Mouse (Mus musculus): ENCODE measurements around the gene Gm5089.

The Gm5089 gene

GRCm38 (mm10) chr14:122426529-122427203, 24.2 kb downstream of the Gm5089 start:
- DNase-seq (ENCODE audit: low spot score), result no peak

GRCm38 (mm10) chr14:122424441-122424840, 26.5 kb downstream of the Gm5089 start:
- DNase-seq (ENCODE audit: low spot score), result no peak

DNA sequence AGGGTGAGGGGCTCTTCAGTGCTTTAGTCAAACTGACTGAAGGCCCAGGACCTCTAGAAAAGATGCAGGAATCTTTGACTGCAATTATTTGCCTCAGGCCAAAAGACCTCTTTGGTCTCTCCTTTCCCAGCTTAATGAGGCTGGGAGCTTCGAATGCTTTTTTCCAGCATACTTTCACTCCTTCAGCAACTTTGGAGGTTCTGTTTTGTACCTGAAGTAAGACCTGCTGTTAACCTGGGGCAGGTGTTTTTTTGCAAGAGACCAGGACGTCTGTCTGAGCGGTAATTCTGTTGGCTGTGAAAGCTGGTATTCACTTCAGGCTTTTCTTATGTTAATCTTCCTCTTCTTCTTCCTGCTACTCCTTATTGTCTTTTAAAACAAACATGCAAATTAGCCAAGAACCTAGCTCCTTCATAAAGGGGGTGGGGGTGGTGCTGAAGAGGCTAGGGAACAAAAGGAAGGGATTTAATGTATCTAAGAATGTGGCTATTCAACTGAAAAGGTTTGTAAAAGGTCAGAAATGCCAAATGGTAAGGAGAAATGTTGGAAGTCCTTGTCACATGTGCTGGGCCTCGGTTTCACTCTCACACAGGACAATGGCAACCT, 34.6 kb downstream of the Gm5089 start:
- DNase-seq (ENCODE audit: low spot score), result no peak

GRCm38 (mm10) chr14:122414786-122415185, 36.1 kb downstream of the Gm5089 start:
- DNase-seq (ENCODE audit: low spot score), result no peak

- no peak for DNase-seq (ENCODE audit: low spot score)
Measured at GRCm38 (mm10) chr14:122413542-122413928, 37.4 kb downstream of the Gm5089 start.

DNA sequence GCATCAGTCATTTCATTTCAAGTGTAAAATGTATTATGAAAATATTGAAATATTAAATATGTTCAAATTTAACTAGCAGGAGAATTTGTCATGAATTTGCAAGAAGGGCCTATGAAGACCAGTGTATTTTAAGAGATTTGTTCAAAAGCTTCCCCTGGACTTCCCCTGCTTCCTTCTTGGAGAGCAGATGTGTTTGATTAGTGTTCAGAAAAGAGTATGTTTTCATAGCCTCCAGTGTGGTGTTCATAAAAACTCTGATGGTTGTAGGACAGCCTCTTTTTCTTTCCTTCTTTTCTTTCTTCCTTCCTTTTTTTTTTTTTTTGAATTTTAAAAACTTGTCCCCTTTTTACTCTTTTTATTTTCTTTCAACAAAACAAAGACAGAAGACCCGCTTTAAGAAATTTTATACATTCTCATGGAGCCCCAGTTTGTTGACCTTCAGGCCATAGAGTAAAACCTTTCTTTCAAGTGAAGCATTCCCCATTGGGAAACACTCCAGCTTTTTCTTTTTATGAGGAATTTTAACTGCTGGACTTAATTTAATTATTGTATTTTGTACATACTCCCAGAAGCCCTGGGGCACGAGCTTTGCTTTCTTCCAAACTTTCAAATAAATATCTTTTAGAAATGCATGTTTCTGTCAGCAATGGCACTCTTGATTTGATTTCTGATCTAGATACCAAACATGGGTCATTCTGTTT, 37.9 kb downstream of the Gm5089 start:
- DNase-seq (ENCODE audit: low spot score), result no peak

DNA sequence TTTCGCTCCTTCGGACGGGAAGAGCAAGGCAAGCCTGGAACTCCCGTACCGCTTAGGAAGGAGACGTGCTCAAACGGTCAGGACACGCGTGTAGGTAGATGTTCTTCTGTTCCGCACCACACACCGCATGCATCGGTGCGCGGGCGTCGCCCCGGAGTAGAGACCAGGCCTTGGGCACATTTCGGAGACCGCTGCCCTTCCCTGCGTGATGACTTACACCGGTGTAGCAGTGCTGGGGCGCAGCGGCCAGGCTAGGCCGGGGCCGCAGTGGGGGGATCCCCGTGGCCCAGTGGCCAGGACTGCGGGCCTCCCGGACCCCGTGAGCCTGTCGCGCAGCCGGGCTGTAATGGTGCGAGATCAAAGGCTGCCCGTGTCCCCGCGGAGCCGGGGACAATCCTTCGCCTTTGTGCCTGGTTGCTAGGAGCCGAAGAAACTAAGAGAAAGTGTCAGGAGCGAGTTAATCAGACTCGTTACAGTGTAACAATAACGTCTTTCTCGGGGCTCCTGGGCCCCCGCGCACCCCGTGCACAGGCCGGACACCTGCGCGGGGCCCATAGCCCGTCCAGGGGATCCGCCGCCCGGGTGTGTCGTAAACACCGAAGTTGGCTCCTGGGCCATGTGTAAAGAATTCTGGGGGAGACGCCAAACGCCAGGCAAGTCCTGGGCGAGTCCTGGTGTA, 44.2 kb downstream of the Gm5089 start:
- no peak for DNase-seq (ENCODE audit: low spot score)

DNA sequence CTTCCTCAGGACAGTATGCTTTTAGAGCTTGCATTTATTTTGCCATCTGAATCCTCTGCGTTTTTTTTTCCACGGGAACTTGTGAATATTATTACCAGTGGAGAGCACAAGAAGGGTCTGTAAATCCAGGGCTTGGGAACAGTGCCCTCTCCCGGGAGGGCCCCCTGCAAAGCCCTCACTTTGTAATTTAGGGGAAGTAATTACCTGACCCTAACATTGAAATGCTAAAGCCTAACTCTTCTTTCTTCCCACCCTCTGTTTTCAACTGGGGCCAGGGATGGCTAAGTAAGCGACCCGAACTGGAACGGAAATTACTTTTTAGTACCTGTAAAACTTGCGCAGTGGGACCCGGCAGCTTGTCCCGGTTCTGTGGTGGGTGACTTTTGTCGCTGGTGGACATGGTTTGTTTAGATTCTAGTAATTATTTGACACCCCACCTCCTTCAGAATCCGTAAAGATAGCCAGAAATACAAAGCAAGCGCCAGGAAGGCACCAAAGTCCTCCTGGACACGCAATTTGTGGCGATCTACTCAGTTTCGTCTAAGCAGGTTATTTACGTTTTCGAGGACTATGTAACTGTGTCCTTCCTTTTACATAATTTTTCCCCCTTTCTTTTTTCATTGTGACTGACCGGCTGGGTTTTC, 44.9 kb downstream of the Gm5089 start:
- DNase-seq (ENCODE audit: low spot score), result no peak

- DNase-seq (ENCODE audit: low spot score), result no peak
Measured at GRCm38 (mm10) chr14:122405236-122405635, 45.7 kb downstream of the Gm5089 start.

DNA sequence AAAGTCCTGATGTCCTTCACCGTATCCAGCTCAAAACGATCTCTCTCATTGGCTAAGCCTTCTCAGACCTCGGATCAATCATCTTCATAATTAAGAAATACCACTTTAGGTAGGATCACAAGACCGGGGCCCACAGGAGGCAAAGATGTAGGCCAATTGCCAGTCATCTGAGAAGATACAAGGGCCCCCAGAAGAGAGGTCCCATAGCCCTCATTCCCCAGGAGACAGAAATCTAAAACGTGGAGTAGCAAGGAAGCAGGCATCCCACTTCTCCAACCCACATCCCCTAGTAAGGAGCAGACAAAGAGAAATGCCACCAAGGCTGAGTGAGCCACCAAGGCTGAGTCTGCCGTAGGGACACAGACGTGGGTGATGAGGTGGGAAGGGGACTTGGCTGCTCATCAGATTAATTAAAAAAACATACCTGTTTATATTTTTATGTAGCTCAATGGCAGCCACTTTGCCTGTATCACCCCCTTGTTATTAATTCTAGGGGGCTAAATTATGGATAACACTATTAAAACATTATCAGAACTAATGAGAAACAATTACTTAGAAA, 46.2 kb downstream of the Gm5089 start:
- DNase-seq (ENCODE audit: low spot score), result no peak

GRCm38 (mm10) chr14:122403422-122403940, 47.4 kb downstream of the Gm5089 start:
- DNase-seq (ENCODE audit: low spot score), result no peak

- no peak for DNase-seq (ENCODE audit: low spot score)
Measured at GRCm38 (mm10) chr14:122402716-122403258, 48.1 kb downstream of the Gm5089 start.

GRCm38 (mm10) chr14:122401886-122402285, 49.0 kb downstream of the Gm5089 start:
- DNase-seq (ENCODE audit: low spot score), result no peak

DNA sequence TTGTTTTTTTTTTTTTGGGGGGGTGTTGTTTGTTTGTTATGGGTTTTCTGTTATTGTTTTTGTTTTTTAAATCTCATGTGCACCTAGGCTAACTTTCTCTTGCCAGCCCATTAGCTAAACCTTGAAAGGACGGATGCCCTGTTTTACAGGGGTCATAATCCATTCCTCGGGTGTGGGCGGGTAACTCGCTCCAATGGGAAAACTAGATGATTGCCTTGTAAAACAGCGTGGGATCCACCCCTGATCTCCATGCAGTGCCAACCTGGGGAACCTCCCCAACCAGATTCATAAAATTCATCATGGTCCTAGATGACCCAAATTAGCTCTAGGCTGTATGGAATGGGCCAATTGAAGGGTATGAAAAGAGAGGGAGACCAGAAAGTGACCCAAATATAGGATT, 51.0 kb downstream of the Gm5089 start:
- DNase-seq (ENCODE audit: low spot score), result no peak

GRCm38 (mm10) chr14:122398676-122399075, 52.2 kb downstream of the Gm5089 start:
- DNase-seq (ENCODE audit: low spot score), result no peak

DNA sequence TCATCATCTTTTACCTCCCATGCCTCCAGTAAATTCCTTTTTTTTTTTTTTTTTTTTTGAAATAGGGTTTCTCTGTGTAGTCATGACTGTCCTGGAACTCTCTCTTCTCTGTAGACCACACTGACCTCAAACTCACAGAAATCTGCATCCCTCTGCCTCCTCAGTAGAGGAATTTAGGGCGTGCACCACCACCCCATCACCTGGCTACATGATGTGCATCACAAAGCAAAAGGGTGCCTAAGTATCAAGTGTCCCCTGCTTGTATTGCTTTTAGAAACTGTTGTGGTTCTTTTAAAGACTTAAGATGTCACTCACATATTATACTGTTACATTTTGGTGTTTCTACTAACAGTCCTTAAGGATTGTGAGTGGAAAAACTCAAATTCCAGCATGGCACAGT, 57.8 kb downstream of the Gm5089 start:
- no peak for DNase-seq (ENCODE audit: low spot score)

DNA sequence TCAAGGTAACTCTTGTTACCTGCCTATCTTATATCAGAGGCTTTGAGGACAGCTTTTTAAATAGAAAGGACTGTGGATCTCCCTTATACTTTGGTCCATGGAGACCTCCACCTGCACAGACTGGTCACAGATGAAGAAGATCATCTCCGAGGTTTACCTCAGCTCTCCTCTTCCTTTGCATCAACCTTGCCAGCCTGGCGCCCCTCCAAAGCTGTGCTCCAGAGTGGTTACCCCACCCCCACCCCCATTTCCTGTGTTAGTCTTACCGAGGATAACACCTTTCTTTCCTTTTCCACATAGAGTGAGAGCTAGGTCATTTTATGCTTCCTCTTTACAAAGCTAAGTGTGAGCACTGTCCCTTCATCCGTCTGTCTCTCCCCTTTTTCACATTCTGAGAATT, 60.0 kb downstream of the Gm5089 start:
- DNase-seq (ENCODE audit: low spot score), result no peak

DNA sequence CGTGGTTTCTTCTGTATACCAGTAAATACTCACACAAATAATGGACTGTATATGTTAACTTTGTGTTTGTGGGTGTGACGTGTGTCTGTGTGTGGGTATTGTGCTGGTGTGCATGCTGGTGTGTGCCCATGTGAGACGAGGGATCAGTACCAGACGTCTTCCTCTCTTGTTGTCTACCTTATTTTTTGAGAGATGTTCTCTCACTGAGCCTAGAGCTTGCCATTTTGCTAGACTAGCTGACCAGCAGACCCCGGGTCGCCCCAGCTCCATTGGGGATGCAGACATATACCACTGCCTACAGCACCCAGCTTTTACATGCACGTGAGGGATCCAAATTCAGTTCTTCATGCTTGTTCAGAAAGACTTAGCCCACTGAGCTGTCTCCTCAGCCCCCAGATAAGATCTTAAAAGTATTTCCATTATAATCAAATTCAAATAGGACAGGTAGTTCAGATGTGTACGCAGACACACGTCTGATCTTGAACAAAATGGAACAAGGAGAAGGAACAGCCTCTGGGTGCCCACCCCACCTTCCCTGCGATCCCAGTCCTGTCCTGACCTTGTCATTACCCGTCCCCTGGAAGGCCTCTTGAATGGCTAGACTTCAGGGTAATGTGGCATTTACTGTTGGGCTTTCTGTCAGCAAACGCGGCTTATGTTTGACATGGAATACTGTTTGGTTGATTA, 61.1 kb downstream of the Gm5089 start:
- DNase-seq (ENCODE audit: low spot score), result no peak

- DNase-seq (ENCODE audit: low spot score), result no peak
Measured at GRCm38 (mm10) chr14:122388431-122389031, 62.4 kb downstream of the Gm5089 start.

GRCm38 (mm10) chr14:122387781-122388180, 63.1 kb downstream of the Gm5089 start:
- DNase-seq (ENCODE audit: low spot score), result no peak
